Mouse (Mus musculus) activated CD4-positive, CD25-positive, alpha-beta regulatory T cell, adult 9 weeks (primary cell): ENCODE results near the gene Gabre. TPM values are rescaled to one million over a fixed set of nuclear protein-coding genes. Genes with fewer than 3 reads are reported as not detected.

ENCODE experiments used
- polyA plus RNA-seq: library from polyadenylated mRNA; unstranded; fragments of 100-300 nt; shearing (Covaris generic); gene quantifications from one replicate; pipeline ENCODE4 v1.2.1, GENCODE M21; 2017

Gene Gabre
- polyA plus RNA-seq: not detected

DNA sequence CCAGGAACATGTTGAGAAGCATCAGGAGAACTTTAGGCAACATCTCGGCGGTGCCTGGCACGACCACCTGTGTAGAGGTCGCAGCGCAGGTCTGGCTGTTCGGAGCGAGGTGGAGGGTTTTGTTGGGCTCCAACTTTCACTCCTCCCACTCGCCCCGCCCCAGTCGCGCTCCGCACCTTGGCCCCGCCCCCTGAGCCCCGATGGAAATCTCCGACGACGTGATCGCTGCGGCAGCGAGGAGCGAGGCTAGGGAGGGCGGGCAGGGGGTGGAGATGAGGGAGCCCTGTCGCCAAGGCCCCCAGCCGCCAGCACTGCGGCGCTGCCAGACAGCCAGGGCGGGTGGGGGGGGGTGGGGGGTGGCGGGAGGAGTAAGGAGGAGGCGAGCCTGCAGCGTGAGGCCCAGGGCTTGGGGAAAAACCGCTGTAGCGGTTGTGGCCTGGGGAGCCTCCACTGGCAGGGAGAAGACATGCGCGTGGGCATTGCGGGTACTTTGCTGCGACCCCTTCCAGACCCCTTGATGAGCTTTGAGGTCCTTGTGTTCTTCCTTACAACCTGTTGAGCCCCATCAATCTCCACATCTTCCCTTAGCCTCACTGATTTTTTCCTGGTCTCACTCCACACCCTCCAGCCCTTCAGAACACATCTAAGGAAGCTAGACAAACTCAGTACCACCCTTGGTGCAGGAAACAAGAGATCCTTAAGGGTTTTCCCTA is at the start of gene Gabre:
TSS of gene Gabre (minus strand) at position 145 of the 713 bp plus-strand sequence.

DNA sequence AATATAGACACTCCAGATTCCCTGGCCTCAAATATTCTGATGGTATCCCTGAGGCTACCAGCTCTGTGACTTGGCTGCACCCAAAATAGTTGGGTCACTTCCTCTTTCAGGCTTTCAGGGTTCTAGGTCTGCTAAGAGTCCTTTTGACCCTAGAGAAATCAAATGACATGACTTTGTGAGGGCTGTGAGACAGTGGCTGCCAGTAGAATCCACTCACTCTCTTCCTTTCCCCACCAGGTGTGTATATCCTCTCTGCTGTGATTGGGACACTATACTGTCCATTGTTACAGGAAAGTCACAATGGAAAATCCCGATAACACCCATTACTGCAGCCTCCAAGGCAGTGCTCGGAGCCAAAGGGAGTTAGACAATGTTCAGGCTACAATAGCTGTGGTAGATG is 52.9 kb downstream of the Gabre start, which contains the start of gene Magea4:
TSS of gene Magea4 (plus strand) at position 301 of the 400 bp plus-strand sequence.

Other genes starting within 250 kb of the Gabre start
- gene Magea4, start 52.8 kb downstream of the Gabre start, polyA plus RNA-seq: not detected
- not detected for gene Magea10, start 112.1 kb upstream of the Gabre start, polyA plus RNA-seq